Mouse (Mus musculus): Measurements from ENCODE around the gene Tsg101. TPM values are rescaled to one million over a fixed set of nuclear protein-coding genes. Genes with fewer than 3 reads are reported as not detected.
A peak's percentile ranks its signal among the peaks of the same experiment; 100 is the strongest.
"Not testable (repeated sequence)": the region's sequence is repeated elsewhere in the genome, so short reads cannot be mapped to it uniquely, and the experiment has no call there.

Gene Tsg101
- total RNA-seq (2017): 41.5 and 51.0 TPM in 2 replicates

- ATAC-seq (ENCODE audit: extremely low read depth, insufficient number of reproducible peaks, low FRiP score, poor library complexity, severe bottlenecking): peak; percentile 89
Observed at GRCm38 (mm10) chr7:46919551-46920176, at the start of gene Tsg101. Tsg101 (minus strand) TSS chr7:46919969.

- no peak for ATAC-seq (ENCODE audit: extremely low read depth, insufficient number of reproducible peaks, low FRiP score, poor library complexity, severe bottlenecking)
Observed at GRCm38 (mm10) chr7:46964070-46964469, 44.3 kb upstream of the Tsg101 start.

GRCm38 (mm10) chr7:46962806-46963618, 43.2 kb upstream of the Tsg101 start:
- peak; percentile 84 for ATAC-seq (ENCODE audit: extremely low read depth, insufficient number of reproducible peaks, low FRiP score, poor library complexity, severe bottlenecking)

DNA sequence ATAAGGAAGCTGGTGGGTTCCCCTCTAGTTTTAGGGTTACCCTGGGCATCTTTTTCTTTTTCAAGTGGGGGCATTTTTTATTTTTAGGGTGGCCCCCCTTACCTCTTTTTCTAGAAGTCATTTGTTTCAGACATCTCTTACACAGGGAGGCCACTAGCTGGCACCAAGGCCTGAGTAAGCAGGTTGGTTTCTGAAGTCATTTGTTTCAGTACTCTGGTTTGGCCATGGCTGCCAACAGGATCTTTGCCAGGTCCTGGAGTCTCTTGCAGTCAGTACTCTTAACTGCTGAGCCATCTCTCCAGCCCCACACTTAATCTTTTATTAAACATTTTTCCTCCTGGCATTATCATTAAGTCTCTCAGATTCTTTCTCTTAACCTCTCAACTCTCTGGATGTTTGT, 42.4 kb upstream of the Tsg101 start:
- ATAC-seq (ENCODE audit: extremely low read depth, insufficient number of reproducible peaks, low FRiP score, poor library complexity, severe bottlenecking): no peak

- ATAC-seq (ENCODE audit: extremely low read depth, insufficient number of reproducible peaks, low FRiP score, poor library complexity, severe bottlenecking): no peak
Observed at GRCm38 (mm10) chr7:46960991-46961390, 41.2 kb upstream of the Tsg101 start.

DNA sequence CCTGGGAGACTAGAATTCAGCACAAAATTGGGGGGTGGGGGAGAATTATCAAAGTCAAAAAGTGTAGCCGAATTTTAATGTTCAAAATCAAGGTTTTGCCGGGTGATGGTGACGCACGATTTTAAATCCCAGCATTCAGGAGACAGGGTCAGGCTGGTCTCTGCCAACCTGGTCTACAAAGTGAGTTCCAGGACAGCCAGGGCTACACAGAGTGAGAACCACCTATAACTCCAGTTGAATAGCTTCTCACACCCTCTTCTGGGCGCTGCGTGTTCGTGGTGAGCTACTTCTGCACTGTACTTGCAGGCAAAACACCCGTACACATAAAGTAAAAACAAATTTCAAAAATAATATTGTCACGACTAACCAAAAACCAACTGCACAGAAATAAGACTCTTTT, 39.1 kb upstream of the Tsg101 start:
- ATAC-seq (ENCODE audit: extremely low read depth, insufficient number of reproducible peaks, low FRiP score, poor library complexity, severe bottlenecking): no peak

GRCm38 (mm10) chr7:46957831-46958691, 38.3 kb upstream of the Tsg101 start, which contains the start of gene Uevld:
Uevld (minus strand) TSS chr7:46958527.
- peak; percentile 91 for ATAC-seq (ENCODE audit: extremely low read depth, insufficient number of reproducible peaks, low FRiP score, poor library complexity, severe bottlenecking)

DNA sequence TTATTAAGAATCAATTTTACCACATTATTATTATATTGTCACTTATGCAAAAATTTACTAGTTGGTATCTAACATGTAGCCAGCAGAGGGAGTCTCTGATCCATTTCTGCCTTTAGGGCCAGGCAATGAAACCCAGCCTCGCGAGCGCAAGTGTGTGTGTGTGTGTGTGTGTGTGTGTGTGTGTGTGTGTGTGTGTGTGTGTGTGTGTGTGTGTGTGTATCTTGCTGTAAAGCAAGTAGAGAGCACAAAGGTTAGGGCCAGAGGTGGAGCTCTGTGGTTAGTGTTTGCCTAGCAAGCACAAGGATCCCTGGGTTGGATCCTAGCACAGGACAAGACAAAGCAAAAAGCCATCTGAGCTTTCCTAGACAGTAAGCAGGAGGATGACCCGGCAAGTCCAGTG, 16.1 kb upstream of the Tsg101 start:
- ATAC-seq (ENCODE audit: extremely low read depth, insufficient number of reproducible peaks, low FRiP score, poor library complexity, severe bottlenecking): peak; percentile 44; the same call in 1 of the 2 replicates

DNA sequence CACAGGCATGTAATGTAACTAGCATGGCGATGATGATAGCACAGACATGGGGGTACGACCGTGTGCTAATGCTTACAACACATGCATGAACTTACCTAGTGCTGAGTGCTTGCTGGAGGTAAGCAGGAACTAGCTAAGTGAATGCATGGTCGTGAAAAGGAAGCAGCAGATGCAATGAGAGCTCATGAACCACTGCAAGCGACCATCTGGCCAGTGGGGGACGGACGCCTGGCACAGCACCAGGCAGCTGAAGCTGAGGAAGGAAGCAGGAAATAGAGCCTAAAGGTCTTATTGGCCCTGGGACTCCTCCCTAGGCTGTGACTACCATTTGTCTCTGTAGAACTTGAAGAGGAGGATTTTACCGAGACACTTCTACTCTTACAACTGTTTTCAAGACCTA, 15.0 kb upstream of the Tsg101 start:
- no peak for ATAC-seq (ENCODE audit: extremely low read depth, insufficient number of reproducible peaks, low FRiP score, poor library complexity, severe bottlenecking)

DNA sequence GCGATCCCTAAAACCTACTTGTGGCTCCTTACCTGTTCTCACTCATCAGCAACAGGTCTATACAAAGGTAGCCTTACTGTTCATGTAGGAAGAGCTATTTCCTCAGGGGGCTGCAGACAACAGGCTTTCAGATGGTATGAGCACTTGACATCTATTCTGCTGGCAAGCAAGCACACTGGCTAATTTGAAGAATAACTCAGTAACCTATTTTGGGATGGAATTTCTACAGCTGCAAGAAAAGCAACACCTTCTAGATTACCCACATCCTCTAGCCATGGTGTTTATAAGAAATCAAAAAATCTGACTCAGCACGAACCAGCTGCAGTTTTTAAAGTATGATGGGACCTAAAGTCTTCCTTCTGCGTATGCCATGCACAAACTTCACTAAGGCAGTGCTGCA, 11.6 kb upstream of the Tsg101 start:
- ATAC-seq (ENCODE audit: extremely low read depth, insufficient number of reproducible peaks, low FRiP score, poor library complexity, severe bottlenecking): no peak

- no peak for ATAC-seq (ENCODE audit: extremely low read depth, insufficient number of reproducible peaks, low FRiP score, poor library complexity, severe bottlenecking)
Observed at GRCm38 (mm10) chr7:46928291-46928690, 8.5 kb upstream of the Tsg101 start.

- no peak for ATAC-seq (ENCODE audit: extremely low read depth, insufficient number of reproducible peaks, low FRiP score, poor library complexity, severe bottlenecking)
Observed at GRCm38 (mm10) chr7:46922075-46922474, 2.3 kb upstream of the Tsg101 start.

DNA sequence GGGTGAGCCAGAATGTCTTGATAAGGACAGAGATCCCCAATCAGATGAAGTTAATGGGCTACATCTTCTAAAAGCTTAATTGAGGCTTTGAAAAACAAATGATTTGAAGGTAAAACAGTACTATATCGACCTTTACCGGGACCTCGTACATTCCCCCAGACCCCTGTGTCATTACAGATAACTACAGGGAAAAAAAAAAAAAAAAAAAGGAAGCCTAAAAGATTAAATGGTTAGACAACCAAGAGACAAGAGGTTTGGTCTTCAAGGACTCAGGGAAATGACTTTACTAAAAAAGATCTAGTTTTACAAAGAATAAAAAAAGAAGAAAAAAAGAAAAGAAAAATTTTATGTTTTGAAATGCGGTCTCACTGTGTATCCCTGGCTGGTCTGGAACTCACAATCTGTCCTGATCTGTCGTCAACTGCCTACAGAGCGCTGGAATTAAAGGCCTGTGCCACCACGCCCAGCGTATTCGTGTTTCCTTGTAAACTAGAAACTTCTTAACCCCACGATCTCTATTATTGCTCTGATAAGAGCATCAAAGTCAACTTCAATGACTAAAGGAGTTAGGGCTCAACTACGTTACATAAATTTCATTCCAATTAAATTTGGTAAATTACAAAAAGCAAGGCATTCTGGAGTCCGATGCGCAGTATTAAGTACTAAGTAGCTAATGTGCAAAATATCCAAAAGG, 944 bp downstream of the Tsg101 start:
- ATAC-seq (ENCODE audit: extremely low read depth, insufficient number of reproducible peaks, low FRiP score, poor library complexity, severe bottlenecking): no peak

GRCm38 (mm10) chr7:46916376-46916775, 3.4 kb downstream of the Tsg101 start:
- no peak for ATAC-seq (ENCODE audit: extremely low read depth, insufficient number of reproducible peaks, low FRiP score, poor library complexity, severe bottlenecking)

- no peak for ATAC-seq (ENCODE audit: extremely low read depth, insufficient number of reproducible peaks, low FRiP score, poor library complexity, severe bottlenecking)
Observed at GRCm38 (mm10) chr7:46911250-46911649, 8.5 kb downstream of the Tsg101 start.

DNA sequence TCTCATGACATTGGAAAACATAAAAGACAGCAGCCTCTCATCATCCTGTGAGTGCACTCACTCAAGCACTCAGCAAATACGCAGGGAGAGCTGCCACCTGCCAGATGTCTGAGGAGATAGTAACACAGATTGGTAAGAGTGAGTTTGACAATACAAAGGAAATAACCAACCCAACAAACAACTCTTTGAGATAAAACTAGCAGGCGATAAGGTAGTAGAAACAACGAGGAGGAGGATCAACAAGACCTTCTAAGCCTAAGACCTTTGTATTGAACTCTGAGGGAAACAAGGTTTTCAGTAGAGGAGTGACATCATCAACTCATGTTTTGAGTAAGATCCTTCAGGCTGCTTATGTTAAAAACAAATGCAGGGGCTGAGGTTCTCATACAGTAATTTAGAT, 20.4 kb downstream of the Tsg101 start:
- no peak for ATAC-seq (ENCODE audit: extremely low read depth, insufficient number of reproducible peaks, low FRiP score, poor library complexity, severe bottlenecking)

GRCm38 (mm10) chr7:46895511-46895910, 24.3 kb downstream of the Tsg101 start:
- no peak for ATAC-seq (ENCODE audit: extremely low read depth, insufficient number of reproducible peaks, low FRiP score, poor library complexity, severe bottlenecking)

- no peak for ATAC-seq (ENCODE audit: extremely low read depth, insufficient number of reproducible peaks, low FRiP score, poor library complexity, severe bottlenecking)
Observed at GRCm38 (mm10) chr7:46883304-46883703, 36.5 kb downstream of the Tsg101 start.

GRCm38 (mm10) chr7:46881941-46882340, 37.8 kb downstream of the Tsg101 start:
- not testable (repeated sequence) for ATAC-seq (ENCODE audit: extremely low read depth, insufficient number of reproducible peaks, low FRiP score, poor library complexity, severe bottlenecking)

Data from neutrophil, adult 5-6 weeks (primary cell).